Mouse (Mus musculus) ES-Bruce4 (cell line): ENCODE measurements around the gene Stx11.

Experiments used
- CTCF ChIP-seq: IDR thresholded peaks from one replicate; pipeline ENCODE4 v1.8.1; 2011; ENCODE audit warnings: low read depth, low read length
- POLR2A ChIP-seq: IDR thresholded peaks from one replicate; pipeline ENCODE4 v1.8.1; 2011; ENCODE audit warnings: low read length; ENCODE audit not compliant: insufficient read depth

GRCm38 (mm10) chr10:12955831-12956230, 8.3 kb downstream of the Stx11 start:
- TF ChIP-seq CTCF (no peak), POLR2A (no peak)
